Mouse (Mus musculus): ENCODE measurements at regions not wholly inside any gene's neighbourhood (a gene's known extent, or its start where the extent isn't known, plus 50 kb on each side); places are given as distances from the start of the nearest gene placed in this dataset.

GRCm38 (mm10) chr14:9338220-9338619, 672.2 kb upstream of the 4930452B06Rik start:
- no peak for DNase-seq (ENCODE audit: low read depth, low spot score)

DNA sequence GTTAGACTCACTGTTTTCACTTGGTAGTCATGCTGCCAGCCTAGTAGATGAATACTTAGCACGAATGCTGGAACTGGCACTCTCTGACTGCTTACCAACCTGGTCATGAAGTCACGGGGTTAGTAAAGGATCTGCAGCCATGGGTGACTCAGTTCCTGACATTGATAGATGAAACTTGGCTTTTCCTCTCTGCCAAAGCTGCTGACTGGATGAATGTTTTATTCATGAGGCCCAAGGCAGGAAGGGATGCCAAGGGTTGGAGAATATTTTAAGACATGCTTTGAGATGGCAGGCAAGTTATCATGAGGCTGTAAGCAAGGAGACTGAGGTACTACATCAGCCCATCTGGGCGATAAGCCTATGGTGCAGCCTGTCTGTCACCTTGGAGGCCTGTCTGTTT, 671.1 kb upstream of the 4930452B06Rik start:
- DNase-seq (ENCODE audit: low read depth, low spot score): peak; percentile 45

DNA sequence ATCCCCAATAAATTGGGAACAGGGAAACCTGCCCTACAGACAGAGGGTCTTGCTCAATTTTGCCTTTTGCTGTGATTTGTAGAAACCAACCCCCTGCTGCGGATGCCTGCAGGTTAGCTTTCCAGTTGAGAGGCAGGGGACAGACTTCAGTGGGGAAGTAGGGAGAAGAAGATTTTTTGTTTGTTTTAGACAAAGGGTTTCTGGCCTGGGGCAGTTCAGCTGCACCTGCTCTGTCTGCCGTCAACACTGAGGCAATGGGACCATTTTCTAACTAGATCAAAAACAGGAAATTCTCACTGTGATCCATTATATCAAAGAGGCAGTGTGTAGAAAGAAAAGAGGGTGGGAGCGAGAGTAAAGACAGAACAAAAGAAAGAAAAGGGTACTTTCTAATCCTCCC, 665.6 kb upstream of the 4930452B06Rik start:
- DNase-seq (ENCODE audit: low read depth, low spot score): no peak

DNA sequence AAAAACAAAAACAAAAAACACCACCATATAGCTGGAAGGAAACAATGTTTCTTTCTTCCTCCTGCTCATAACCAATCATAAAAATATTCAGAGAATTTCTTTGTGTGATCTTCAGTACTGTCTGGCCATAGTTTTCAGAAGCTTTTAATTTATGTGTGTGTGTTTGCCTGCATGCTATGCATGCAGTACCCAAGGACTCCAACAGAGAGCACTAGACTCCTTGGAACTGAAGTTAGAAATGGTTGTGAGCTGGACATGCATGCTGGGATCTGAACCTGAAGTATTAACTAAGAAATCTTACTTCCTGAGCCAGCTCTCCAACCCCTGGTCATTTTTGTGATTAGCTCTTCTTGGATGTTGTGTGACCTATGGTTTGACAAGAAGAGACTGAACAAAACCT, 664.7 kb upstream of the 4930452B06Rik start:
- no peak for DNase-seq (ENCODE audit: low read depth, low spot score)

GRCm38 (mm10) chr14:9329839-9330485, 663.9 kb upstream of the 4930452B06Rik start:
- DNase-seq (ENCODE audit: low read depth, low spot score): no peak

DNA sequence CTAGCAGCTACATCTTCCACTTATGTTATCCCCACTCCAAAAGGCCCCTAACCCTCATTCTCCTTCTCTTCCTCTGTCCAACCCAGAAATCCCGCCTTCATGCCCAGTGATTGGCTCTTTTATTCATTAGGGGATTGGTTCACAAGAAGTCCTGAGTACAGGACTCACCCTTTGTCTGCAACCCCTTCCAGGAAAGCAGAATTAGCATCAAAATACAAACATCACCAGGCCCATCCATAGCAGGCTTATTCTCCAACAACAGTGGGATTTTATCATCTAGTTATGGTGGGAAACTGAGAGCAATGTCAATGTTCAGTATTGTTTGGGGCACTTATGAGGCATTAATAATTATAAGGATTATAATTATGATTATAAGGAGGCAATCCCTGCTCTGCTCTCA, 661.3 kb upstream of the 4930452B06Rik start:
- no peak for DNase-seq (ENCODE audit: low read depth, low spot score)

DNA sequence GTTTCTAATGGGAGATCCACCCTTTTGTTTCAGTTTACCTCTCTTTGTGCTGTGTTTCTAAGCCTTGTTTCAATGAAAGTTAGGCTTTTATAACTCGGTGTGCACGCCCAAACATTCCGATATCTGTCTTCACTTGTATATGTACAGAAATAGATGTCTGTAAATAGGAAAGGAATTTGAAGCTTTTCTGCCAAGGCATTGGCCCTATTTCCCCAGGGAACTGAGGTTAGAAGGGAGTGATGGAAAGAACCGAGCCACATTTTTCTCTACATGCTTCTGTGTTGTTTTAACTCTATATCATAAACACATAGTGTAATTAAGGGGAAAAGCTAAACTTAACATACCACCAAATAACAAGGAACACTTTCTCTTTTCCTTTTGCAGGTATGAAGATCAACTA, 653.8 kb upstream of the 4930452B06Rik start:
- no peak for DNase-seq (ENCODE audit: low read depth, low spot score)

DNA sequence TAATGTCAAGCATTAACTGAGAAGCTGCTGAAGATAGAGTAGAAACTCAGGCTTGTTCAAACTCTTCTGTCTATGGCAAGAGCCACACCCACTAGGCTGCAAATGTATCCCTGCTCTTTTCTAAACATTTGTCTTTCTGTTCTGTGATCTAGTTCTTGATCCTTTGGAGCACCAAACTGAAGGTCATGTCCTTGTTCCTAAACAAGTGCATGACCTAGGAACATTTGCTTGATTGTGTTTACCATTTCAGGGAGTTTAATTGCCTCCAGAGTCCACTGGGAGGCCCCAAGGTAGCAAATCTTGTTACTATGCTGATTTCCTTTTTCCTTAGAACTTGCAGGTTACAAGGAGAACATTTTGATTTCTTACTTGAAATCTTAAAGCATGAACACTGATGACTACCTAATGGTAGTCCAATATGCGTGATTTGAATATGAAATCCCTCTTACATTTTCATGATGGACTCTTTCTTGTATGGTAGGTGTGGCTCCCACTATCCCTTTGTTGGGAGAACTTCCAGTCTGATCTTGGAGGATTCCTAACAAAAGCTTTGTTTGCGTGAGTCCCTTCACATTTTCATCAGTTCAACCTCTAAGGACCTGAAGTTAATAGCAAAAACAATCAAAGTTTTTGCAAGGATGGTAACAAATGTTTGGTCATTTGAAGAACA, 652.9 kb upstream of the 4930452B06Rik start:
- no peak for DNase-seq (ENCODE audit: low read depth, low spot score)

DNA sequence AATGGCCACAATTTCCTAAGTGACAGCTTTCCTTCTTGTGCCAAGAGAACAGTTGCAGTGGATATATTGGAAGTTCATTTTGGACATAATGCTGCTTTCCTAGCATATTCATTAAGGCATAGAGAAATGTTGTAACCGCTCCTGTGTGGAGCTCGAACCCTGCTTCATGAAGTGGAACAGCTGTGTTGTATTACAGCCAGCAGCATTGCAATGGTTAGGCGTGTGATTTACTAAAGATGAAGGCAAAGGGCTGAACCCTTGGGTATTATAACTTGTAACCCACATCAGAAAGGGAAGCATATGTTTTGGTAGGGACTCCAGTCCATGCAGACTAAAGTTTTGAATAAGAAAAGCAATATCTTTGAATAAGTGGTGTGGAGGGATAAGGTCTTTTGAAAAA, 649.2 kb upstream of the 4930452B06Rik start:
- no peak for DNase-seq (ENCODE audit: low read depth, low spot score)

GRCm38 (mm10) chr14:9296145-9296544, 630.1 kb upstream of the 4930452B06Rik start:
- no peak for DNase-seq (ENCODE audit: low read depth, low spot score)

GRCm38 (mm10) chr14:9294555-9294954, 628.5 kb upstream of the 4930452B06Rik start:
- DNase-seq (ENCODE audit: low read depth, low spot score): no peak

- DNase-seq (ENCODE audit: low read depth, low spot score): no peak
Measured at GRCm38 (mm10) chr14:9288103-9288502, 622.1 kb upstream of the 4930452B06Rik start.

DNA sequence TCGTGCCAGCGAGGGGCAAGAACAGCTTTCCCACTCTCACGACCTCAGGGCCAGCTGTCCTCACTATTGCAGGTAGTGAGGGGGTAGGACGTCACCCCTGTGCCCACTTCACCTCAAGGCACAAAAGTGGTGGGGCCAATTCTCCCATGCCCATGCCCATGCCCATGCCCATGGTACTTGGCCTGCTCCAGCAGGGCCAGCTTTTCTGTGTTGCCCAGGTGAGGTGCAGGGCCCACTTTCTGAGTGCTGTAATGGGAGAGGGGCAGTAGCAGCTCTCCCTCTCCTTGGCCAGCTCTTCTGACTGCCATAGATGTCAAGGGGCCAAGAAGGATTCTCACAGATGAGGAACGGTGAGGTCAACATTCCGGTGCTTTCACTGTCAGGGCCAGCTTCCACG, 619.6 kb upstream of the 4930452B06Rik start:
- DNase-seq (ENCODE audit: low read depth, low spot score): no peak

- DNase-seq (ENCODE audit: low read depth, low spot score): no peak
Measured at GRCm38 (mm10) chr14:9284976-9285605, 619.1 kb upstream of the 4930452B06Rik start.

GRCm38 (mm10) chr14:9267282-9268091, 601.4 kb upstream of the 4930452B06Rik start:
- DNase-seq (ENCODE audit: low read depth, low spot score): no peak

DNA sequence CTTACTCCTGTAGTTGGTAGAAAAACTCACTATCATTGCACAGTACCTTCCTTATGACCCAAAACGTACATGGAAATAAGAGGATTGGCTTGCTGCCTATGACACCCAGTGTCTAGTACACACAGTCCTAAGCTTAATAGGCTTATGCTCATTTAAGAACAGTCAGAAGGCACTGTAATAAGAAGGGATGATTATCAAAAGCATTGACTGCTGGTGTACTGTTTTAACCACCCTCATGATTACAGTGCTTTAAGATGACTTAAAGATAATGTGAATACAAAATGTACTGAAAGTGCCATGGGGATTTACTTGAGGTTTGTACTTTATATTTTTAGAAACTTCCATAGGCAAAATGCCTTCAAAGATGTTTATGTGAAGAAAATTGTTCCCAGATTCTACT, 586.0 kb upstream of the 4930452B06Rik start:
- no peak for DNase-seq (ENCODE audit: low read depth, low spot score)

DNA sequence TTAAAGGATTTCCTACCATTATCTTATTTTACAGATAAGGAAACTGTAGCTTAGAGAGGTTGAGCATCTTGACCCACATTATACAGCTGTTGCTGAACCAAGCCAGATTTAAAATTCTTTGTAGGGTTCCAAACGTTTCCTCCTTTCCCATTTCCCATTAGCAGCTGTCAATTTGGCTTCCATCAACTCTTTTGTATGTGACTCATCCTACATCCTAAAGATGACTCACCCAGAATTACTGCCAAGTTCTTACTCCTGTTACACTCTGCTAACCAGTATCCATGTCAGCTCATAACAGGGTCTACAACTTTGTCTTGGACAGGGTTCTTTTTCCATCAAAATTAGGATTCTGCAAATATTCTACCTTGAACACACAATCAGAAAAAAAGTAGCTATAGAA, 579.2 kb upstream of the 4930452B06Rik start:
- DNase-seq (ENCODE audit: low read depth, low spot score): no peak

GRCm38 (mm10) chr14:9243336-9243735, 577.3 kb upstream of the 4930452B06Rik start:
- DNase-seq (ENCODE audit: low read depth, low spot score): no peak

GRCm38 (mm10) chr14:9242118-9242517, 576.1 kb upstream of the 4930452B06Rik start:
- DNase-seq (ENCODE audit: low read depth, low spot score): no peak

DNA sequence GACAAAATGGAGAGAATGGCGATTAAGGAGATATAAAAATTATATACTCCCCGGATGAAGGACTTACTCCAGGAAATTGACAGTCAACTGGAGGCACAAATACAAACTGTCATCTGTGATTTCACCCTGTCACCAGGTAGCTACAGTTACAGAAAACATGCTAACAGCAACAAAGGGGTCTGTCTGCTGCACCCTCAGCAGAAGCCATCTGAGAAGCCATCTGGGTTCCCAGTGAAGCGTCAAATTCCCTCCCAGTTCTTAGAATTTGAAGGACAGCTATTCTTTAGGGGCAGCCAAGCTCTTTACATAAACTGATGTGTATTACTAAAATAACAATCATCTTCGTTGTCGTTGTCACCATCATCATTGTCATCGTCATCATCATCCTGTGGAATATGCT, 561.6 kb upstream of the 4930452B06Rik start:
- DNase-seq (ENCODE audit: low read depth, low spot score): no peak

DNA sequence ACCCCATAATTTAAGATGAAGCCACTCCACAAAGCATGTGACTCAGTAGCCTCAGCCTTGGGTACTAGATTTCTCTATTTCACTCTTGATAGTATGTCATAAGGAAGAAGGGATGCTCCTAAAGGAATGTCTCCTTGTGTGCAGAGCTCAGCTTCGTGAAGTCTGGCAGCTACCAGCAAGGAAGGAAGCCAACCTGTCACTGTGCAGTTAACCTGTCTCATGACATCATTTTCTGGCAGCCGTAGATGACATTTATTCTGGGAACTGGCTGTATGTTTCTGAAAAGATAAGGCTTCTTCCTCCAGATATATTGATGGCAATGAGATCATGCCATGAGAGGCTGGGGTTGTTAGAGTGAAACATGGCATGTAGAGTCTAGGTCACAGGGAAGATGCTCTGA, 534.2 kb upstream of the 4930452B06Rik start:
- no peak for DNase-seq (ENCODE audit: low read depth, low spot score)

- DNase-seq (ENCODE audit: low read depth, low spot score): no peak
Measured at GRCm38 (mm10) chr14:9192122-9192769, 526.2 kb upstream of the 4930452B06Rik start.
